Mouse (Mus musculus) testis, adult 2 months (tissue): Measurements from ENCODE around the gene Snu13. TPM values are rescaled to one million over a fixed set of nuclear protein-coding genes. Genes with fewer than 3 reads are reported as not detected.
A peak's percentile ranks its signal among the peaks of the same experiment; 100 is the strongest.

ENCODE experiments used
- H3K27ac ChIP-seq: fragments of 200-500 bp; 2 replicates; pipeline ENCODE4 v1.5.1; 2012; ENCODE audit warnings: low read depth, low read length; ENCODE audit not compliant: control insufficient read depth, insufficient read depth
- H3K27me3 ChIP-seq: fragments of 200-500 bp; 2 replicates; pipeline ENCODE4 v1.6.1; 2012; ENCODE audit warnings: mild to moderate bottlenecking, low read length, moderate library complexity; ENCODE audit not compliant: control insufficient read depth, insufficient read depth
- H3K36me3 ChIP-seq: fragments of 200-500 bp; 2 replicates; pipeline ENCODE4 v1.6.1; 2012; ENCODE audit warnings: mild to moderate bottlenecking, low read length; ENCODE audit not compliant: control insufficient read depth, insufficient read depth
- H3K4me1 ChIP-seq: fragments of 200-500 bp; 2 replicates; pipeline ENCODE4 v1.6.1; 2012; ENCODE audit warnings: low read length; ENCODE audit not compliant: control insufficient read depth, insufficient read depth
- H3K4me3 ChIP-seq: fragments of 200-500 bp; 2 replicates; pipeline ENCODE4 v1.5.1; 2012; ENCODE audit warnings: low read depth, mild to moderate bottlenecking, low read length, moderate library complexity, mixed read lengths; ENCODE audit not compliant: control insufficient read depth
- CTCF ChIP-seq: fragments of 200-500 bp; IDR thresholded peaks from 2 replicates; pipeline ENCODE4 v1.5.1; 2012; ENCODE audit warnings: low read depth, mild to moderate bottlenecking, inconsistent platforms, low read length, moderate library complexity; ENCODE audit not compliant: control insufficient read depth, insufficient read depth, insufficient replicate concordance
- POLR2A ChIP-seq: fragments of 200-500 bp; IDR thresholded peaks from 2 replicates; pipeline ENCODE4 v1.6.1; 2012; ENCODE audit warnings: low read depth, mild to moderate bottlenecking, inconsistent platforms, low read length, moderate library complexity; ENCODE audit not compliant: control insufficient read depth
- polyA plus RNA-seq: library from polyadenylated mRNA; depleted of rRNA; stranded (reverse); fragments of >200 nt; gene quantifications from 2 replicates; pipeline ENCODE4 v1.2.3, GENCODE M21; 2012; rRNA removed

Gene Snu13
- polyA plus RNA-seq, 1 experiment: 68.8 TPM

- Histone ChIP-seq H3K36me3 (no peaks in the 10 kb centered on the region), H3K27ac (peak overlapping the region; percentile 86), H3K4me1 (peaks cover 4% of the 10 kb centered on the region), H3K27me3 (no peaks in the 10 kb centered on the region), H3K4me3 (peak overlapping the region; percentile 93)
- TF ChIP-seq POLR2A: no peak; the same call in 1 of the 2 replicates
- TF ChIP-seq CTCF: no peak
Observed at GRCm38 (mm10) chr15:82015392-82016100, 31.9 kb downstream of the Snu13 start.

- Histone ChIP-seq H3K4me3 (peak overlapping the region; percentile 93), H3K4me1 (peaks cover 4% of the 10 kb centered on the region), H3K27me3 (no peaks in the 10 kb centered on the region), H3K27ac (peak overlapping the region; percentile 86), H3K36me3 (no peaks in the 10 kb centered on the region)
- TF ChIP-seq POLR2A: no peak
- no peak for TF ChIP-seq CTCF
Observed at GRCm38 (mm10) chr15:82014745-82015391, 32.5 kb downstream of the Snu13 start.

GRCm38 (mm10) chr15:82011947-82012346 is 35.5 kb downstream of the Snu13 start:
- H3K4me1 ChIP-seq: peaks cover 2% of the 10 kb centered on the region
- TF ChIP-seq POLR2A (no peak), CTCF (no peak)
- no peaks in the 10 kb centered on the region for H3K27me3 ChIP-seq
- H3K36me3 ChIP-seq: no peaks in the 10 kb centered on the region
- no peak overlapping the region for H3K4me3 ChIP-seq
- no peak overlapping the region for H3K27ac ChIP-seq

GRCm38 (mm10) chr15:82004257-82004656 is 43.1 kb downstream of the Snu13 start:
- Histone ChIP-seq H3K36me3 (peaks cover 1% of the 10 kb centered on the region; the same call in 1 of the 2 replicates), H3K27me3 (no peaks in the 10 kb centered on the region), H3K27ac (no peak overlapping the region), H3K4me3 (no peak overlapping the region), H3K4me1 (no peaks in the 10 kb centered on the region)
- TF ChIP-seq CTCF: no peak
- no peak for TF ChIP-seq POLR2A

- Histone ChIP-seq H3K4me3 (no peak overlapping the region), H3K36me3 (no peaks in the 10 kb centered on the region; the same call in none of the 2 replicates), H3K27ac (no peak overlapping the region), H3K27me3 (no peaks in the 10 kb centered on the region), H3K4me1 (no peaks in the 10 kb centered on the region)
- TF ChIP-seq POLR2A (no peak), CTCF (no peak)
Observed at GRCm38 (mm10) chr15:81993992-81994391, 53.4 kb downstream of the Snu13 start.

- no peaks in the 10 kb centered on the region for H3K4me1 ChIP-seq
- TF ChIP-seq CTCF (no peak), POLR2A (no peak)
- H3K4me3 ChIP-seq: no peak overlapping the region
- H3K36me3 ChIP-seq: no peaks in the 10 kb centered on the region; the same call in 1 of the 2 replicates
- H3K27me3 ChIP-seq: no peaks in the 10 kb centered on the region
- H3K27ac ChIP-seq: no peak overlapping the region
Observed at GRCm38 (mm10) chr15:81990549-81990948, 56.8 kb downstream of the Snu13 start.

Other genes starting within 250 kb of the Snu13 start
- gene Tef, start 245.2 kb downstream of the Snu13 start, polyA plus RNA-seq: 36.1 and 38.9 TPM in 2 replicates
- 7.3 and 8.0 TPM in 2 replicates for gene Tob2, start 188.8 kb downstream of the Snu13 start, polyA plus RNA-seq
- gene Phf5a, start 175.7 kb downstream of the Snu13 start, polyA plus RNA-seq: 22.2 and 23.5 TPM in 2 replicates
- 112 and 118 TPM in 2 replicates for gene Aco2, start 175.3 kb downstream of the Snu13 start, polyA plus RNA-seq
- 11.9 and 12.9 TPM in 2 replicates for gene Polr3h, start 121.4 kb downstream of the Snu13 start, polyA plus RNA-seq
- gene Csdc2, start 110.8 kb downstream of the Snu13 start, polyA plus RNA-seq: 8.1 and 9.2 TPM in 2 replicates
- 12.1 and 13.8 TPM in 2 replicates for gene Pmm1, start 86.7 kb downstream of the Snu13 start, polyA plus RNA-seq
- gene 1700029P11Rik, start 67.1 kb downstream of the Snu13 start, polyA plus RNA-seq: 153 and 159 TPM in 2 replicates
- gene Xrcc6, start 59.8 kb downstream of the Snu13 start, polyA plus RNA-seq: 16.7 and 20.4 TPM in 2 replicates
- gene Desi1, start 13.7 kb downstream of the Snu13 start, polyA plus RNA-seq: 646 and 682 TPM in 2 replicates
- 86.7 and 90.3 TPM in 2 replicates for gene 4930407I10Rik, start 11.6 kb upstream of the Snu13 start, polyA plus RNA-seq
- gene Mei1, start 22.4 kb upstream of the Snu13 start, polyA plus RNA-seq: 8.2 and 10.3 TPM in 2 replicates
- 18.1 and 19.9 TPM in 2 replicates for gene Ccdc134, start 80.3 kb upstream of the Snu13 start, polyA plus RNA-seq
- gene Srebf2, start 99.6 kb upstream of the Snu13 start, polyA plus RNA-seq: 36.2 and 40.1 TPM in 2 replicates
- 0.31 and 0.61 TPM in 2 replicates for gene Shisa8, start 165.2 kb upstream of the Snu13 start, polyA plus RNA-seq
- 7.2 and 8.0 TPM in 2 replicates for gene Tnfrsf13c, start 176.8 kb upstream of the Snu13 start, polyA plus RNA-seq
- gene Cenpm, start 197.2 kb upstream of the Snu13 start, polyA plus RNA-seq: 14.6 and 21.3 TPM in 2 replicates
- 7.8 and 9.4 TPM in 2 replicates for gene 1500009C09Rik, start 204.8 kb upstream of the Snu13 start, polyA plus RNA-seq
- gene Sept3, start 227.3 kb upstream of the Snu13 start, polyA plus RNA-seq: 12.1 and 14.0 TPM in 2 replicates